Mouse (Mus musculus): Measurements from ENCODE around the gene Mansc1. TPM values are rescaled to one million over a fixed set of nuclear protein-coding genes. Genes with fewer than 3 reads are reported as not detected.

The Mansc1 gene
- polyA plus RNA-seq, 2 experiments from 2014 or later: 11.2 to 11.3 TPM

DNA sequence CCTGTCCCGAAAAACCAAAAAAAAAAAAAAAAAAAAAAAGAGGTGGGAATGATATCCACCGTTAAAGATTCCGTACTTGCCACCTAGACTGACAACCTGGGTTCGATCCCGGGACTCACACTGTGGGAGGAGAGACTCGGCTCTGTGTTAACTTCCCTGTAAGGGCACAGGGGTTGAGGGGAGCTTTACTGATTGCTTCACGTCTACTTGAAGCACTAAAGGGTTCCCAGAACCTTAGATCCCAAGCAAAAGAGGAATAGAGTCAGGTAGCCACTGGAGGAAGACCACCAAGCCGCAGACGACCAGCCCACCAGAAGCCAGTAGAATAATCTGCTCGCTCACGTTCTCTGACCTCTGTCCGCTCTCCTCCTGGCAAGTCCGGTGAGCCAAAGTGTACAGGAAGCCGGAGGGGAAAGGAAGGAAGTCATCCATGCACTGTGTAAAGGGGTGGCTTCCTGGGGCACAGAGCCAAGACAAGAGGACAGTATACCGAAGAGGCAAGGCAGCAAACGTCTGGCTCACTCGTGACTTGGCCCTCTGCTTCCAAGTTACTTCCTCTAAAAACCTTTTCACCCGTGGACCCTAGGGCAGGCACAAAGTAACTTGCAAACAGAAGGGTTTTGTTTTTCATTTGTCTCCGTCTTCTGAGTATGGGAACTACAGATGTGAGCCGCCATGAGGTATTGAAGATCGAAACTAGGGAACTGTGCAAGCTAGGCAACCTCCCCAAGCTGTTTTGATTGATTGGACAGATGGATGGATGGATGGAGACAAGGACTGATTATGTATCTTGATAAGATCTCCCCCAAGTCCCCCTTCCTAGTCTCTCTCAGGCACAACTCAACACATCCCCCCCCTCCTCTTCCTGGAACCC lies 37.5 kb downstream of the Mansc1 start:
- ATAC-seq: no peak

GRCm38 (mm10) chr6:134591614-134592013 lies 40.7 kb downstream of the Mansc1 start:
- no peak for ATAC-seq

DNA sequence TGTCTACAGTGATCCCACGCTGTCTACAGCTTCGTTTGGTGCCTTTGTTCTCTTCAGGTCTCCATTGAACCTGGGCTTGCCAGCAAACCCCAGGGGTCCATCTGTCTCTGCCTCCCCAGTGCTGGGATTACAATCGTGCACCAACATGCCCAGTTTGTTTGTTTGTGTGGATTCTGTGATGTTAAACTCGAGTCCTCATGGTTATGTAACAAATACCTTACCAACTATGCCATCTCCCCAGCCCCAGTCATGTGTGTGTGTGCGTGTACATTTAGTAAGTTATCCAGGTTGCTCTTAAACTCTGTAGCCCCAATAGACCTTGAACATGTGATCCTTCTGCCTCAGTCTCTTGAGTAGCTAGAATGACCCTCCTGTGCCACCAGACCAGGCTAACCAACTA lies 46.0 kb downstream of the Mansc1 start:
- no peak for ATAC-seq

DNA sequence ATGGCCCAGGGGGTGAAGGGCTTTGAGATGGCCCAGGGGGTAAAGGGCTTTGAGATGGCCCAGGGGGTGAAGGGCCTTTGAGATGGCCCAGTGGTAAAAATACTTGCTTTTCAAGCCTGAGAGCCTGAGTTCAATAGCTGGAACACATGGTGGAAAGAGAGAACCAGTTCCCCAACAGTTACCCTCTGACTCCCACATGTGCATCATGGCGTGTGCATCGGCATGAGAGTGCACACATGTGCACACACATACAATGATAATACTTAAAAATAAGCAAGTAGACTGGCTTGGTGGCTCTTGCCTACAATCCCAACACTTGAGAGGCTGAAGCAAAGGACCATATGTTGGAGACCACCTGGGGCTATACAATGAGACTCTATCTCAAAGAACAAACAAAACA lies 47.7 kb downstream of the Mansc1 start:
- ATAC-seq: no peak

DNA sequence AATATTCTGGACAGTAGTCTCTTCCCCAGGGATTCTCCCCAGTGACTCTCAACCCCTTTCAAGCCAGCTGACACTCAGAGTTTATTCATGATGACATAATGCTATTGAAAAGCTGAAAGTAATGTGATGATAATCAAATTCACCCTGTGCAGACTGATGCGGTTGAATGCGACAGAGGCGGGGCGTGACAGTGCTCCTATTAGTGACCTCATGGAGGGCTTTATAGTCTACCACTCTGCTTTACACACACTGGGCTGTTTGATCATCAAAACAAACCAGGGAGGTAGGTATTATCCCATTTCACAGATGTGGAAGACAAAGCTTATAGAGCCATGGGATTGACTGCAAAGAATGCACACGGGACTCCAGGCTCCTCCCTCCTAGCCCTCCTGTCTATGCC lies 50.2 kb downstream of the Mansc1 start:
- ATAC-seq: no peak

GRCm38 (mm10) chr6:134579506-134579905 lies 52.8 kb downstream of the Mansc1 start:
- no peak for ATAC-seq

GRCm38 (mm10) chr6:134578039-134578438 lies 54.2 kb downstream of the Mansc1 start:
- ATAC-seq: no peak

DNA sequence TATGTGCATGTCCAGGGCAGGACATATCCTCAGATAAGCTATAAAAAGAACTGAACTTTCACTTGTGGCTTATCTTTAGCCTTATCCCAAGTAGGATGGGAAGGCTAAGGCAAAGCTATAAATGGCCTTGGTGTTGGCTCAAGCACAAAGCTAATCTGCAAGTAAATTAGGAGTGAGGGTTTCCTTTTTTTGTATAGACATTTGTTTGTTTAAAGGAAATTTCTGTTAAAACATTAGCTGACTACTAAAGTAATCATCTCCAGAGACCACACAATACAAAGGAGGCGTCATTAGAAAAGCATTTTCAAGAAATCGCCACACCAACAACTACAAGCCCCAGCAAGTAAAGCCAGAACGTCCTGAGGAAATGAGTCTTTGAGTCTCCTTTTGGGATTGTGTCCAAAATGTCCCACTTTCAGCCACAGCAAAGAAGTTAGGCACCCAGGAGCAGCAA lies 57.0 kb downstream of the Mansc1 start:
- no peak for ATAC-seq

GRCm38 (mm10) chr6:134567986-134568556 lies 64.2 kb downstream of the Mansc1 start:
- no peak for ATAC-seq

DNA sequence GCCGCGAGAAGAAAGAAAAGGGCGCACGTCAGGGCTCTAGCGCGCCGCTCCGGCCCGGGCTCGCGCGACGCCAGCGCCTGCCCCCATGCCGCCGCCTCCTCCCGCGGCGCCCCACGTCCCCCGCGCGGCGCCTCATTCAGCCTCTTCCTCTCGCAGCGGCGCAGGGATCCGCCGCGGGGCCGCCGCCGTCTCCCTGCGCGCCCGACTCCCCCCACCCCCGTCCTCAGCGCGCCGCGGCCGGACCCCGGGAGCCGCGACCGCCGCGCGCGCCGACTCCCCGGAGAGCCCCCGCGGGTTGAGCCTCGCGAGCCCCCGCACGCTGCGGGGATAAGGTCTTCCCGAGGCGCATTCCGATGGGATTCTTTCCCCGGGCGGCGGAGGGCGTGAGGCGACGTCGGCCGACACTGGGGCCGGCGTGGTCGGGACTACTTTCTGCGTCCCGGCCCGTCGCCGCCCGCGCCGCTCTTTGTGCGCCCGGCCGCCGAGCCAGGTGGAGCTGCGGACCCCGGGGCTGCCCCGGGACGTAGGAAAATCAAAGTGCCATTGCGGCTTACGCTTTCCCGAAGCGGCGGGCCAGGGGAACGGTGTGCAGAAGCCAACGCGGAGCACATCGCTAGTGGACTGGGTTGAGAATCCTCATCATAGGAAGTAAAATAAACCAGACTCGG lies 65.3 kb downstream of the Mansc1 start, which contains the start of gene Lrp6:
TSS of gene Lrp6 (minus strand) at position 148 of the 668 bp plus-strand sequence.
- ATAC-seq: peak; percentile 88

DNA sequence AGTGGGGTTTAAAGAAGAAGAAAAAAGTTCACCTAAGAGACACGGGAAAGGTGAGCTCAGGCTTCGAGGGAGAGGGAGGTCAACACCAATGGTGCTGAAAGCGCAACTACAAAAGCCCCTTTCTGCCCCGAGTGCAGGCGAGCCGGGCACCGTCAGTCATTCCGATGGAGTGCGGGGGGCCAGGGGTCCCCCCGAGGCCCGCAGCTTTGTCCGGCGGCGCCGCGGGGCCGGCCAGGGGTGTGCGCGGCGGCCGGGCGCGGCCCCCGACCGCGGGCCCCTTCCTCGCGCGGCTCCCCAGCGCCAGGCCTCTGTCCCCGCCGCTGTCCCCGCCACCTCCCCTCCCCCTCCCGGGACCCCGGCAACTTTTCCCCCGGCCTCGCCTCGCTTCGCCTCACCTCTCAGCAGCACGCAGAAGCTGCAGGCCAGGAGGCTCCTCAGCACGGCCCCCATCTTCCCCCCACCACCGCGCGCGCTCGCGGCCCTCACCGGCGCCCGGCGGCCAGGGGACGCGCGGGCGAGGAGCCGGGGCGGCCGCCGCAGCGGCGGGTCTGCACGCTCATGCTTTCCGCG lies 66.0 kb downstream of the Mansc1 start:
- no peak for ATAC-seq

DNA sequence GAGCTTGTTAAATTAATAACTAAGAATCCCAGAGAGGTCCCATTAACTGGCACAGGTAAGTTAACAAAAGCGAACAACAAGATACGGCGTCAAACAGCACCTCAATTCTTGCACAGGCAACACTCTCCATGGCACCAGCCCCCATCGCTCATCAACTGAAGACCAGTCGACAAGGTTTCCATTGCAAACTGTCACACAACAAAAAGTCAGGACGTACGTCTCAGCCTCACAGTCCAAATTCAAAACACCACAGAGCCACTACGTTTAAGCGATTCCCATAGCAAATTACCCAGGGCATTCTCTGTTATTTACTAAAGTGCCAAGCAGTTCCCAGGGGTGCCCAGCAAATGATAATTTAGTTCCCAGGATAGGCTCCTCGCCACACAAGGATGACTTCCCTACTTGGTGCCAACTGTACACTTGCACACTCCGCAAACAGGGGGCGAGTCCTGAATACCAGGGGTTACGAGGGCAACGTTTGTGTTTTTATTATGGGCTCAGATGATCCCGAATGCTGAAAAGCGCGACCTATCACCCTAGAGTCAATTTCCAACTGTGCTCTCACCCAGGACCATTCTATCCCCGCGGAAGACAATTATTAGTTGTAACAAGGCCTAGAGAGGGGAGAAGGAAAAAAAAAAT lies 66.6 kb downstream of the Mansc1 start:
- no peak for ATAC-seq

GRCm38 (mm10) chr6:134564539-134564938 lies 67.7 kb downstream of the Mansc1 start:
- ATAC-seq: no peak

GRCm38 (mm10) chr6:134559635-134560034 lies 72.7 kb downstream of the Mansc1 start:
- ATAC-seq: no peak

Other genes with a start within 250 kb of the Mansc1 start
- gene Bcl2l14, start 236.2 kb downstream of the Mansc1 start, polyA plus RNA-seq (2017; shearing (Covaris generic)): 1 to 10 TPM; 2.8 to 3.0 TPM
- 1 to 10 TPM; 6.3 to 8.6 TPM for gene Lrp6, start 65.5 kb downstream of the Mansc1 start, polyA plus RNA-seq (2017; shearing (Covaris generic))
- gene Borcs5, start 7.0 kb upstream of the Mansc1 start, polyA plus RNA-seq (2017; shearing (Covaris generic)): 10 to 100 TPM in 1 of 2 experiments, 1 to 10 TPM in 1; 9.2 to 10.6 TPM
- gene Dusp16, start 160.1 kb upstream of the Mansc1 start, polyA plus RNA-seq (2017; shearing (Covaris generic)): 1 to 10 TPM; 2.8 to 3.9 TPM
- gene Crebl2, start 197.7 kb upstream of the Mansc1 start, polyA plus RNA-seq (2017; shearing (Covaris generic)): 10 to 100 TPM; 28.9 to 33.5 TPM

All from CD4-positive, CD25-positive, alpha-beta regulatory T cell, adult 4 months (primary cell).